Mouse (Mus musculus): ENCODE results near the gene Meox2.
"Not testable (repeated sequence)": the region's sequence is repeated elsewhere in the genome, so short reads cannot be mapped to it uniquely, and the experiment has no call there.

The Meox2 gene

DNA sequence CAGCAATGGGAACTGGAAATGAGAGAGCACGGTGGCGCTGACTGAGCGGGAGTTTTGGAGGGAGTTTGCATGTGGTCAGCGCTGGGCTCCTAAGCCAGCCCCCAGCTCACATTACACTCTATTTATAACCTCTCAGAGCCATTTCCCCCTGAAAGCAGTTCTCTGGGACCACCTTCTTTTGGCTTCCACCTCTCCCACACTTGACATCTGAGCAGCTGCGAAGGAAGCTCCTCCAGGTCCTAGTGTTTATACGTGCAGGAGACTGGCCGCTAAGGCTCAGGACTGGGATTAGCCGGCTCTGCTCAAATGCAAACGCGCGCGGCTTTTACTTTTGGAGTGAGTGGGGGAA, at the start of gene Meox2:
Meox2 (plus strand) TSS at position 151 of the 349 bp plus-strand sequence.
- peak; percentile 36 for DNase-seq (ENCODE audit: low spot score)

DNA sequence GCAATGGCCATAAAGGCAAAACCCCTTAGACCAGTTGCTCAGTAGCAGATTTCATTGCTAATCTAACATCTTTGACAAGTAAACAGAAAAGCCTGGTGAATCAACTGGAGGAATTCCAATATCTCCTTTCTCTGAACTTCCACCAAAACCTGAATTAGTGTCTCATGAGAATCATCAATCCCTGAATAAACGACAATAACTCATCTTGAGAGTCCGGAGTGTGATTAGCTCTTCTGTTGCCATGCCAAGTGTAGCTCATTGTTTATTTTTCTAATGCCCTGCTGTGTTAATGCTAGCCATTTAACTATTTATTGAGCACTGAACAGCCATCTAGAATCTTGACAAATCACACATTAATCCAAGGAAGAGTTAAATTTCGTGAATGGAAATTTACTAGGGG, 35.7 kb upstream of the Meox2 start:
- DNase-seq (ENCODE audit: low spot score): no peak

DNA sequence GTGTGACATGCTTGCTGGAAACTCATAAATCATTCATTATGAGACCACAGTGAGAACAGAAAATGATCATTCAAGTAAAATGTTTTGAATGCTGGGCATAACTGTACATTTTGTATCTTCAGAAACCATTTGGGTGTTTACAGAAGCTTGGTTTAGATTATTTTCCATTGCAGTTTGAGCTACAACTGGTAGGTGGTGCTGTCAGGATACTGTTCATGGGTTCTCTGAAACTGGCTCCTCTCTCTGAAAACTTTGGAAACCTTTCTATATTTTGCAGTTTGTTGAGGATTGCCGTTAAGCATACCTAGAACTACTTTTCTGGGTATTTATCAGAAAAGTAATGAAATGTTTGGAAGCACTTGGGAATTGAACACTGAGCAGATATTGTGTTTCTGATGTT, 31.0 kb upstream of the Meox2 start:
- peak; percentile 32 for DNase-seq (ENCODE audit: low spot score)

DNA sequence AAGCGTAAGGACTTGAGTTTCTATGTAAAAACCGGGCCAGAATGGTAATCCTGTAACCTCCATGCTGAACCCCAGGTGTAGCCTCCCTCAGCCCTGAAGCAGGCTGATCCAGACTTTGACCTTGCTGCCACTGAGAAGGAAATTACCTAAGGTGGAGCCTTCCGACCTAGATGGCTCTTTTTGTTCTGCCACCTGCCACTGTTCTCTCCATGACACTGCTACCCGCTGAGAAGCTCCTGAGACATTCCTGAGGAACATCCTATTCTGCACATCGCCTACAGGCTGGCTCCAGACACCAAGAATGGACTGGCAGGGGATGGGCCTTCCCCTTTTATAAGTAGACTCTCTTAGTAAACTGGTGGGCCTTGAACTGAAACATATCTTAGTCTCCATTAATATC, 28.3 kb upstream of the Meox2 start:
- DNase-seq (ENCODE audit: low spot score): not testable (repeated sequence)

DNA sequence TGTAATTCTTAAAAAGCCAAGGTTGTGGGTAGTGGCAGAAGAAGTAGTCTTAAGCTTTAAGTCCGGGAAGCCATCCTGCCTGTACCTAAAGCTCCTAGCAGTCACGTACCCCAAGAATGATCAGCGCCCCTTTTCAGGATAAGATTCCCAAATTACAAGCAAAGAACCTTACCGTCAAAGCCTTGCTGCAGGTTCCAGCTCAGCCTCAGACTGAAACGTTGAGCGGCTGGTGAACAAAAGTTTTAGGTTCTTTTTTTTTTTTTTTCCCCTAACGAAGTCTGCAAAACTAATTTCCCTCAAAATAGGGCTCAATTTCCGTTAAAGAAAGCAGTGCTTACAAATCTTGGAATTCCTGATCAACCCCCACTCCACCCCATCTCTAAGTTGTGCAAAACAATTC, 1.8 kb upstream of the Meox2 start:
- DNase-seq (ENCODE audit: low spot score): no peak

DNA sequence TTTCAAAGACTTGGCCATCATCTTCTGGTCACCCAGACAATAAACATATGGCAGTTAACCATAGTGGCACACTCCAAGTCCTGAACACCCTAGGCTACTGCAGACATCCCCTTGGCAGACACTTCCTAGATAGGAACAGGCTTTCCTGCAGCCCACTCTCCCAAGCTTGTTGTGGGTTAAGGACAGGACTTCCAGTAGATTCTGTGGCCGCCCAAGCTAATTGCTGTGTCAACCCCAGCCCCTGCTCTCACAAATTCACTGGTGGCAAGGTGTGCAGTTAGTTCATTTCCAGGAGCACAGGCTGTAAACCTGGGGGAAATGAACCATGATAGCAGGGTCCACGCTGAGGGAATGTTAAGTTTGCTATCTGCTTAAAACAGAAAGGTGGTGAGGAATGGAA, 1.2 kb upstream of the Meox2 start:
- DNase-seq (ENCODE audit: low spot score): no peak

DNA sequence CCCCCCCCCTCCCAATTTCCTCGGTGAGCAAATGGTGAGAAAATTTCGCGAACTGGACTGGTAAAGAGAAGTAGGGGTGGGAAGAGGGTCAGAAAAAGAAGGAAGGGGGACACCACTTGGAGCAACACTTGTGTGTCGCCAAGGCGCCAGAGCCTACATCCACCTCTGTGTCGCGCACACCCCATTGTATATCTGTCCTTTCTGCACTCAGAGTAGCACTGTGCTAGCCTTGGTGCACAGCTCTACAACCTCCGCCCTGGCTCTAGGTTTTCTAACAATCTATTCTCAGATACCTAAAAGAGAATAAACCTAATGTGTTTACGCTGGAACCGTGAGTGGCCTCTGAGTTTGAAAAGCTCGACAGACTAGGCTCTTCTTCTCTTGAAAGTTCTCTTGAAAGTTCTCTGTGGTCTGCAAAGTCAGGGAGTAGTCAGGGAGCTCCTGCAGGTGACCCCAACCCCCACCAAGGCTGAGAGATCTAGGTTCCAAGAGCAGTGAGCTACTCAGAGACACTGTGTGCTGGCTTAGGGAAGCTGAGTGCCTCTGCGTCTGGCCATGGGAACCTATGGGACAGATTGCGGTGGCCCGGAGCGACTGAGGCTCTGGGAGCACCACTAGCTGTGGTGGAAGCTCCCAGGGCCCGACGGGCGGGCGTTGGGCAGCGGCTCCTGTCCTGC, 489 bp upstream of the Meox2 start:
- no peak for DNase-seq (ENCODE audit: low spot score)

DNA sequence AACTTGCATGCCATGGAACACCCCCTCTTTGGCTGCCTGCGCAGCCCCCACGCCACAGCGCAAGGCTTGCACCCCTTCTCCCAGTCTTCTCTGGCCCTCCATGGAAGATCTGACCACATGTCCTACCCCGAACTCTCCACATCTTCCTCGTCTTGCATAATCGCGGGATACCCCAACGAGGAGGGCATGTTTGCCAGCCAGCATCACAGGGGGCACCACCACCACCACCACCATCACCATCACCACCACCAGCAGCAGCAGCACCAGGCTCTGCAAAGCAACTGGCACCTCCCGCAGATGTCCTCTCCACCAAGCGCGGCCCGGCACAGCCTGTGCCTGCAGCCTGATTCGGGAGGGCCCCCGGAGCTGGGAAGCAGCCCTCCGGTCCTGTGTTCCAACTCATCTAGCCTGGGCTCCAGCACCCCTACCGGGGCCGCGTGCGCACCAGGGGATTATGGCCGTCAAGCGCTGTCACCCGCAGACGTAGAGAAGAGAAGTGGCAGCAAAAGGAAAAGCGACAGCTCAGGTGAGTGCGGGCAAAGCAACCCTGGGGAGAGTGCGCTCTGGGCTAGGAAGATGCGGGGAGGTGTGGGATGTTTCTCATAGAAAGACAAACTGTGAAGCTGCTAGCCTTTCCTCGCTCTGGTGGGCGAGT, 606 bp downstream of the Meox2 start:
- no peak for DNase-seq (ENCODE audit: low spot score)

DNA sequence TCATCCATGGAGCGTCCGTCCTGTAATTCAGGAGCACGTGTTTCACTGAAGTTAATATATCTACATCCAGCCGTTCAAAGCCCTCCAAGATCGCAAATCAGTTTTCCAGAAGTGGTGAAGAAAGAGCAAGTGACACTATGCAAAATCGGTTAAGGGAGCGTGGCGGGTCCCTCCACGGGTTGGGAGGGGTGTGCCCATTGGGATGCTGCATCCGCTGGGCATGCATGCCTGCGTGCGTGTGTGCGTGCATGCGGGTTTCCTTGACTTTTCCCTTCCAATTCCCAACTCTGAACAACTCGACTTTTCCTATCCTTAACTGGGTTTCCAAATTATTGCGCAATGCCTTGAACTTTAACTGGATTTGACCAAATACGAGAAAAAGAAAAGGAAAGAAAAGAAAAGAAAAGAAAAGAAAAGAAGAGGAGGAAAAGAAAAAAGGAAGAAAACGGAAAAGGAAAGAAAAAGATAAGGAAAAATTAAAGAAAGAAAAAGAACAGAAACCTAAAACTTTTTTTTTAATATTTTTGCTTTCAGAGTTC, 1.2 kb downstream of the Meox2 start:
- DNase-seq (ENCODE audit: low spot score): no peak

DNA sequence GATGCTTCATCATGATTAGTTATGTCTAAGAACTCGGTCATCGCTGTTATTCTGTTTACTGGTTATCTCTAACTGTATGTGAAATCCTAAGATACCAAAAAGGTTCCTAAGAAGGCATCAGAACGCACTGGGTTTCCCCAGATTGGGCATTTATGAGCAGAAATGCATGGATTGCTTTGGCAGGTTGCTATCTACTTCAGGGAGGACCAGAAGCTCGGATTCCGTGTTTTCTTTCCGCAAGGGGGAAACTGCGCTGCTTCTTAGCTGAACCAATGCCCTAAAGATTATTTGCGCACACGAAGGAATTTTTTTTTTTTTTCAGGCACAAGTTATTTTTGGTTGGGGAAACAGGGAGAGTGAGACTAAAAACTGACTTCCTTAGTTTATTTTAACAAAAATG, 2.6 kb downstream of the Meox2 start:
- no peak for DNase-seq (ENCODE audit: low spot score)

DNA sequence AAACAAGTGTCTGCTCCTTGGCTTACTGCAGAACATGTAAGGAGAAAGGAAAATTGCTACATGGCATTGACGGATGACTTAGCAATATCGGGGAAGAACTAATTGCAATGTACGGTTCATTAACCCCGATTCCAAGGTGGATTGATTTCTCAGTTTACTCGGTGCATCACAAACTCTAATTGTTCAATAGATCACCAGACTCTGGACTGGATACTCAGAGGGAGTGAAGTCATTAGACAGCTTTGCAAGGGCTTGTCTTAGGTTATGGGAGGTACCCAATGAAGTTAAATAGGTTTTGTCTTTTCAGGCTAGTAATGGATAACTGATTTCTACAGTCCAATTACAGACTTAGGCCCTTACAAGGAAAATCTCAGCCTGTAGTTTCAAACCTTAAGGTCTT, 10.9 kb downstream of the Meox2 start:
- DNase-seq (ENCODE audit: low spot score): no peak

DNA sequence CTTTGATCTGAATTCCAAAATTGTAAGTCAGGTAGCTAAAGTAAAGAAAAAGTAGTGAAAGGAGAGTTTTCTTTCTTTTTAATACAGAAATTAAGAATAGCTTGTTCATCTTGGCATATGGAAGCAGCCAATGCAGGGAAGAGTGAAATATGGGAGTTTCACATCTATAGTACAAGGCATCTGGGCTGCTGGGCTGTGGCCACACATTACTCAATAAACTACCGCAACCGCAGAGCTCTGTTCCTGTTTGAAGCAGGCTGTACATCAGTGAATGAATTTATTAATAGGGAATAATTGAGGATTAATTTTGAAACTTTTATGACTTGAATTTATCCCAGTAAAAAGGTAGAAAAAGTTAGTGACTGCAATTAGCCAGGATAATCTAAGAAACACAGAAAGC, 15.4 kb downstream of the Meox2 start:
- no peak for DNase-seq (ENCODE audit: low spot score)

DNA sequence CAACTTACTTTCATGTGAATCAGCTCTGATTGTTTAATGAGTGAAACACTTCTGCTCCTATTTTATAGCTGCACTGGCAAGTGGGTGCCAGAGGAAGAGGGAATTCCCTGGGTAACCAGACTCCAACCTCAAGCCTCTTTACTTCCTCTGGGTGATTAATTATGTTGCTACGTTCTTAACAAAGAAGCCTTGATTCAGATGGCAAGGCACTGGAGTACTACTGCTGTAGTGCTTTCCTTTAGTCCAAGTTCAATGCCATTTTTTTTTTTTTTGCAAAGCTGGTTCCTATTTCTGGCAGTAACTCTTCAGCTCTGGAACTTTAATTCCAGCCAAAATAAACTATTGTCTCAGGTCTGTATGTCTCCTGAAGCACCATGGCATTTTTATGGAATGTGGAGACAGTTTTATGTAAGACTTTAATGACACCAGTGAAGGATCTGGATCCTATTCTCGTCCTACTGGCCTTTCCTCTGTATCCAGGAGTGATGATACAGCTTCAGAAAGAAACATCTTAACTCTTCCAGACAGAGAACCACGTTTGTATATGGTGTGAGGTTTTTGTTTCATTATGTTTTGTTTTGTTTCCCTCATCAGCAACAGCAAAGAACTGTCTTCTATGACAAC, 33.9 kb downstream of the Meox2 start:
- DNase-seq (ENCODE audit: low spot score): no peak

DNA sequence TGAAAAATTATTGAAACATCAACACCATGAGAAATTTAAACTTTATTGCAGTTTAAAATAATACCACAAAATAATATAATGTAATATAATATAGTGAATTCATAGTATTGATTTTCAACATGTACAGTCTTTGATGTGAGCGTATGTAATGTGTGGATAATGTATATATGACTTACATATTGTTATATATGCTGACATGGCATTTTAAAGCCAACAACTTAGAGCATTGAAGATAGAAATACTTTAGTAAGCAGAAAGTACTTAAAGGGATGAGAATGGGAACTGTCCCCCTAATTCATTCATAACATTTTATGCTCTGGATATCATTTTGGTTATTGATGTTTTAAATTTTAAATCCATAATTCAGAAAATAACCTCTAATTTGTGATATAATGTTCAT, 35.5 kb downstream of the Meox2 start:
- DNase-seq (ENCODE audit: low spot score): no peak

DNA sequence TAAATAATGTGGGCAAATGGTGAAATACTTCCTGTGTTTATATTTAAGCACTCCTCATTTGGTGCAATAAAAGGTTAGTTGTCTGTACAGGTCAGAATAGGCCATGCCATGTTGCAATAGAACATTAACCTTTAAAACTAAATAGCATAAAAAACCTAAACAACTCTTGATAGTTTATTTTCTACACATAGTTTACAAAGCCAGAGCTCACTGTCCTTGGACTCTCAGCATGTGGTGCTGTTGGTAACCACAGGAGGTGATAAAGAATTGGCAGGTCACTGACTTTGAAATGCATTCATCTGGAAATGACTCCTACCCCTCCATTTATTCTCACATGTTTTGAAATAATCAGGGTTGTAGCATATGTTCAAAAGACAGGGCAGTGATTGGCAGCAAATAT, 59.4 kb downstream of the Meox2 start:
- DNase-seq (ENCODE audit: low spot score): no peak

DNA sequence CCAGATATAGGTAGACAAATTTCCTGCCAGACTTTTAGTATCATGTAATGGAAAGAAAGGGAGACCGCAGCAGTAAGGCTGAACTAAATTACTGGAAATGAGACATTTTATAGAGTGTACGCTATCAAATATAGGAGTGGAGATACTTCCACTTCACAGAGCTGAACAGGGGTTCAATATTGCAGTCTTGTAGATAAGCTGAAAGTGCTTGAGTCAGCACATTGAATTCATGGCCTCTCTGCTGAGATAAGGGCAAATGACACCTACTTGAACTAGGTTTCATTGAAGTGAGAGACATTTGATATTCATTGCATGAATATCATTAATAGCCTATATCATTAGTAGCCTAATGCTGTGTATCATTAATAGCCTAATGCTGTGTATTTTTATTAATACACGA, 65.0 kb downstream of the Meox2 start:
- no peak for DNase-seq (ENCODE audit: low spot score)

DNA sequence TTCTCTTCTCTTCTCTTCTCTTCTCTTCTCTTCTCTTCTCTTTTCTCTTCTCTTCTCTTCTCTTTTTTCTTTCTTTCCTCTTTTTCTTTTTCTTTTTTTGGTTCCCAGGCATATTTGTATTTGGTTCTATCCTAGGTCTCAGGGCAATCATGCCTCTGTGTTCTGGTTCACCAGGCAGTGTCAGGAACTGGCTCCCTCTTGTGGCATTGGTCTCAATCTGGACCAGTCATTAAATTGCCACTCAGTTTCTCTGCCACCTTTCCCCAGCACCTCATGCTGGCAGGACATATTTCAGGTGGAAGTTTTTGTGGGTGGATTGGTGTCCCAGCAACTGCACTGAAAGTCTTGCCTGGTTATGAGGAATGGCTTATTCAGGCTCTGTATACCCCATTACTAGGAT, 75.3 kb downstream of the Meox2 start:
- DNase-seq (ENCODE audit: low spot score): peak; percentile 38

DNA sequence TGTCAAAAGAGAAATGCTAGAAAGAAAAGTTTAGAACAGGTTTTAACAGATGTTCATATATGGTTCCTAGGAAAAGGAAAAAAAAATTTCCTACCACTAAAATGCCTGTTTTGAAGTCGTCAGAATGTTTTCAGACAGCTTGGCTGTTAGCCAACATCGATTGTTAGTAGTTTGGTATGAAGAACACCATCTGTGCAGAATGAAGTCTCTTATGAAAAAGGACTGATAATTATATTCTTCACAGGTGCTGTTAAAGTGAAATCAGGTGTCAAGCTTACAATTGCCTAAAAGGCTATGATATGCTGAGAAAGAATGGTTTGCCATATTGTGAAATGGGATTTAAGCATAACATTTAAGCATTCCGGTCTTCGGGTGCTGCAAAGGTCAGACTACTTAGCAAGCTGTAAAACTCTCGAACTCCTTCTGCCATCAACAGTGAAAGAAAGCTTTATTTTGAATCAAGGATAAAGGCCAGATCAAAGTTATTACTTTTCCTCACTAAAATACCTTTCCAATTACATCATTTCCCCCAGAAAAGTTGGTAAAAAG, 80.7 kb downstream of the Meox2 start:
- no peak for DNase-seq (ENCODE audit: low spot score)

Data from lung, postnatal 25 days (tissue).